Mouse (Mus musculus) heart, postnatal 0 days (tissue): Measurements from ENCODE around the gene Dnaaf1. TPM values are rescaled to one million over a fixed set of nuclear protein-coding genes. Genes with fewer than 3 reads are reported as not detected.

Experiments used
- ATAC-seq: fragments of 200-750 bp; cut with Nextera tagmentation; 2 replicates; pipeline ENCODE4 v1.8.0; 2017; ENCODE audit warnings: low read depth, moderate number of reproducible peaks, moderate library complexity; ENCODE audit not compliant: insufficient read depth
- DNase-seq: peaks from one replicate; pipeline ENCODE4 v3.0.0-alpha.2; 2016; ENCODE audit warnings: low spot score
- H3K27ac ChIP-seq: fragments of 300-500 bp; sonication (generic); 2 replicates; pipeline ENCODE4 v1.5.1; 2014; ENCODE audit warnings: low read depth, mild to moderate bottlenecking
- H3K27me3 ChIP-seq: fragments of 300-500 bp; sonication (generic); 2 replicates; pipeline ENCODE4 v1.6.1; 2014; ENCODE audit warnings: low read length, mixed read lengths; ENCODE audit not compliant: control insufficient read depth, insufficient read depth
- H3K36me3 ChIP-seq: fragments of 300-500 bp; sonication (generic); replicated peaks from 2 replicates; pipeline ENCODE4 v1.6.1; 2014; ENCODE audit warnings: low read length, mixed read lengths; ENCODE audit not compliant: control insufficient read depth, insufficient read depth
- H3K4me1 ChIP-seq: fragments of 300-500 bp; sonication (generic); 2 replicates; pipeline ENCODE4 v1.6.1; 2014; ENCODE audit warnings: antibody characterized with exemption; ENCODE audit not compliant: control insufficient read depth, insufficient read depth
- H3K4me2 ChIP-seq: fragments of 300-500 bp; sonication (generic); 2 replicates; pipeline ENCODE4 v1.6.1; 2014; ENCODE audit warnings: low read depth, mild to moderate bottlenecking, low read length, moderate library complexity
- H3K4me3 ChIP-seq: fragments of 300-500 bp; sonication (generic); 2 replicates; pipeline ENCODE4 v1.5.1; 2014; ENCODE audit warnings: low read depth, low read length
- H3K9ac ChIP-seq: fragments of 300-500 bp; sonication (generic); replicated peaks from 2 replicates; pipeline ENCODE4 v1.6.1; 2014; ENCODE audit warnings: low read depth, low read length, mixed read lengths
- H3K9me3 ChIP-seq: fragments of 300-500 bp; sonication (generic); replicated peaks from 2 replicates; pipeline ENCODE4 v1.6.1; 2016; ENCODE audit warnings: low read length; ENCODE audit not compliant: control insufficient read depth
- CTCF ChIP-seq: IDR thresholded peaks from 2 replicates; pipeline ENCODE4 v1.5.1; 2016; ENCODE audit warnings: antibody characterized with exemption, control low read depth, low read depth
- EP300 ChIP-seq: IDR thresholded peaks from 2 replicates; pipeline ENCODE4 v1.6.1; 2016; ENCODE audit warnings: antibody characterized with exemption, low read depth
- WGBS: fragments of 180-500 bp; shearing (Covaris S2); extraction: QIAGEN DNeasy Blood & Tissue Kit; methylation state at CpG from one replicate; pipeline ENCODE4 v1.1.7; 2014; 5-methylcytosine and 5-hydroxymethylcytosine counted together
- polyA plus RNA-seq: library from polyadenylated mRNA; unstranded; fragments of >200 nt; fragmentation: Nextera tagmentation; extraction: Ambion mirVana; gene quantifications from 2 replicates; pipeline ENCODE4 v1.2.1, GENCODE M21; 2015
- total RNA-seq: library from RNA; depleted of rRNA; stranded (reverse); fragments of >200 nt; gene quantifications from 2 replicates; pipeline ENCODE4 v1.2.3, GENCODE M21; 2014; ENCODE audit warnings: low replicate concordance

Dnaaf1 gene
- total and polyA plus RNA-seq, 2 experiments from 2014 or later = 0.07 TPM; not detected in 1

DNA sequence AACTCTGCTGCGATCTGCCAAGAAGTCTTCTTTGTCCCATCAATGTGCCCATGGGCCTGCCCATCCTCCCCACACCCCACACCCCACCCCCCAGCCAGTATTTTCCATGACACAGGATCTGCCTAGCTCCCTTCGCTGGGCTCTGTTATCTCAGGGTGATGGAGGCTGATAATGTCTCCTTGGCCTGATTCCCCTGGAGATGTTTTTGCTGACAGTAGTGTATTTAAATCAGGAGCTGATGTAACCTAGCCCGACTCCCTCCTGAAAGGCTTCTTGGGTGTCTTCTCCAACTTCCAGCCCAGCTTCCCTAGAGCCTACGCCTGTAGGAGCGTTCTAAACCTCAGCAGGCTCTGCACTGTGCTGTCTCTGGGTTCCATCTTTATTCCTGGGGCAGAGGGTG is 43.9 kb downstream of the Dnaaf1 start:
- 0 out of 2 replicates have a peak, but pooled peaks cover 3% of the 10 kb centered on the region for H3K27me3 ChIP-seq
- 42% methylated on average over 5 of the region's 5 CpGs for WGBS
- no peak for TF ChIP-seq CTCF
- no peak for TF ChIP-seq EP300
- no peak overlapping the region for H3K27ac ChIP-seq
- H3K9me3 ChIP-seq = no peaks in the 10 kb centered on the region
- no peak overlapping the region for H3K4me2 ChIP-seq
- no peak overlapping the region for H3K9ac ChIP-seq
- H3K36me3 ChIP-seq = no peaks in the 10 kb centered on the region
- ATAC-seq (no peak), DNase-seq (no peak)
- peaks cover 6% of the 10 kb centered on the region; the same call in 1 of the 2 replicates for H3K4me1 ChIP-seq
- H3K4me3 ChIP-seq = no peak overlapping the region

DNA sequence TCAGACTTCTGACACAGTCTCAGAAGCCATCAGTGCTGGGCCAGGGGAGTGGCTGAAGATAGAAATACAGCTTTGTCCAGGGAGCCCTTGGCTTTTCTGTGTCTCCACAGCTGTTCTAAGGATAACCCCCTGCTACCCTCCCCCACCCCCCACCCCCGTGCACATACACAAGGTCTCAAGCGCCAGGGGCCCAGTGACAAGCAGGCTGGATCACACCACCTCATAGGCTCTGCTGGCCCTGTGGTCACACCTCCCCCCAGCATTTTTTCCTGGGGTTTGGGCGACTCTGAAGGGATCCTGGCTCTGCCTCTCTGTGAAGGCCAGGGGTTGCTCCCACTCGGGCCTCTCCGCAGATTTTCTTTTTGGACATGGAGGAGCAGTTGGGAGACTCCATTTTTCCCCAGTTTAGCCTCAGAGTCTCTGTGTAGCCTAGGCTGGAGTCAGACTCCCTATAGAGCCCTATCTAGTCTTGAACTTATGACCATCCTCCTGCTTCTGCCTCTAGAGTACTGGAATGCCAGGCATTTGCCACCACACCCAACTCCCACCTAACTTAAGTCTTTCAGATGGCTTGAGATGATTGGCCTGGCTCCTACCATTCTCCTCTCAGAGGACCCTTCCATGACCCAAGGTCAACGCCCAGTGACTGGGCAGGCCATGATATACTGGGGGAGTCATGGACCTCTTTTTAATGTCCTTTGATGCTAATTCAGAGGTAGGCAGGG is 45.2 kb downstream of the Dnaaf1 start:
- no peaks in the 10 kb centered on the region for H3K36me3 ChIP-seq
- H3K9me3 ChIP-seq = no peaks in the 10 kb centered on the region
- H3K27me3 ChIP-seq = 0 out of 2 replicates have a peak, but pooled peaks cover under 1% of the 10 kb centered on the region
- WGBS = 66% methylated on average over 6 of the region's 6 CpGs
- ATAC-seq (no peak), DNase-seq (no peak)
- TF ChIP-seq CTCF = no peak
- TF ChIP-seq EP300 = no peak
- H3K4me1 ChIP-seq = peaks cover 6% of the 10 kb centered on the region; the same call in 1 of the 2 replicates
- H3K4me2 ChIP-seq = no peak overlapping the region
- no peak overlapping the region for H3K9ac ChIP-seq
- H3K27ac ChIP-seq = no peak overlapping the region
- H3K4me3 ChIP-seq = no peak overlapping the region

GRCm38 (mm10) chr8:119620848-119621465 is 45.9 kb downstream of the Dnaaf1 start:
- peaks cover 6% of the 10 kb centered on the region; the same call in 1 of the 2 replicates for H3K4me1 ChIP-seq
- no peak overlapping the region for H3K4me2 ChIP-seq
- H3K9ac ChIP-seq = no peak overlapping the region
- H3K4me3 ChIP-seq = no peak overlapping the region
- no peaks in the 10 kb centered on the region for H3K36me3 ChIP-seq
- H3K27me3 ChIP-seq = 0 out of 2 replicates have a peak, but pooled peaks cover 6% of the 10 kb centered on the region
- 51% methylated on average over 14 of the region's 14 CpGs for WGBS
- H3K27ac ChIP-seq = no peak overlapping the region; the same call in 1 of the 2 replicates
- DNase-seq (no peak), ATAC-seq (peak; percentile 40)
- TF ChIP-seq EP300 = no peak
- no peaks in the 10 kb centered on the region for H3K9me3 ChIP-seq

DNA sequence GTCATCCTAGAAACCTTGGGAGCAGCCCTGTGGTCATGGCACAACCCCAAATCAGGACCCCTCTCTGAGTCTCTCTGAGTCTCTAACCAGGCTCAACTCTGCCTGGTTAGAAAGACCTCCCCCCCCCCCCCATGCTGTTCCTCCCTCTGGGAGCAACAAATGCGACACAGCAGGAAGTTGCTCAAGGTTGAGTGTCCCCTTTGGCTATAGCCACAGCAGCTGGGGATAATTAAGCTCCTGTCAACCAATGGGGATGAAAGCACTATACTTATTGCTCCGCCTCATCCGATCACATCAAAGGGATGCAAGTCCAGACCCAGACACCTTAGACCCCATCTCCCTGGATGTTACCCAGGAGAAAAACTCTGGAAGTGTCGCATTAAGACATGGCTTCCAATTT is 47.5 kb downstream of the Dnaaf1 start:
- 65% methylated on average over 4 of the region's 4 CpGs for WGBS
- ATAC-seq = no peak
- TF ChIP-seq EP300 (no peak), CTCF (no peak)

DNA sequence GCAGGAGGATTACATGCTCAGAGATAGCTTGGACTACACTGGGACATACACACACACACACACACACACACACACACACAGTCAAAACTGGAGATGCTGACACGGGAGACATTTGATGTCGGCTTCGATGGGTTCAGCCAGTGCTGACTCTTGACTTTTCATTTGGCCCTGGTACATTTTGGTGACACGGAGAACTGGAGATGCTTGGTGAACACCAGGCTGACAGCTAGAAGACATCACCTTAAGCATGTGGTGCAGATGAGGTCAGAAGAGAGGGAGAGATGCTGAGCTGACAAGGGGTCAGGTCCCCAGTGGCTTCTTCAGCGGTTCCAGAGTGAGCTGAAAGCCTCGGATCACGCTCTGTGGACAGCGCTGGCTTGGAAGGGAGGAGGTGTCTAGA is 48.0 kb downstream of the Dnaaf1 start:
- Histone ChIP-seq H3K4me1 (peaks cover 6% of the 10 kb centered on the region; the same call in 1 of the 2 replicates), H3K4me3 (no peak overlapping the region), H3K9me3 (no peaks in the 10 kb centered on the region), H3K9ac (no peak overlapping the region), H3K27me3 (0 out of 2 replicates have a peak, but pooled peaks cover 6% of the 10 kb centered on the region), H3K4me2 (no peak overlapping the region), H3K27ac (no peak overlapping the region), H3K36me3 (no peaks in the 10 kb centered on the region)
- 77% methylated on average over 8 of the region's 8 CpGs for whole genome bisulfite sequencing
- no peak for TF ChIP-seq EP300
- no peak for TF ChIP-seq CTCF
- ATAC-seq (no peak), DNase-seq (no peak)

More for the DNA sequence above, 47.5 kb downstream of the Dnaaf1 start:
- no peak overlapping the region for H3K4me2 ChIP-seq
- H3K36me3 ChIP-seq = no peaks in the 10 kb centered on the region
- no peak for DNase-seq
- H3K27ac ChIP-seq = no peak overlapping the region
- no peaks in the 10 kb centered on the region for H3K9me3 ChIP-seq
- H3K9ac ChIP-seq = no peak overlapping the region
- H3K4me3 ChIP-seq = no peak overlapping the region
- 0 out of 2 replicates have a peak, but pooled peaks cover 6% of the 10 kb centered on the region for H3K27me3 ChIP-seq
- H3K4me1 ChIP-seq = peaks cover 6% of the 10 kb centered on the region; the same call in 1 of the 2 replicates
